Mouse (Mus musculus) midbrain, postnatal 0 days (tissue): ENCODE measurements around the gene Serping1. TPM values are rescaled to one million over a fixed set of nuclear protein-coding genes. Genes with fewer than 3 reads are reported as not detected.
"Not testable (repeated sequence)": the region's sequence is repeated elsewhere in the genome, so short reads cannot be mapped to it uniquely, and the experiment has no call there.

Experiments
- ATAC-seq: fragments of 200-750 bp; cut with Nextera tagmentation; 2 replicates; pipeline ENCODE4 v1.8.0; 2017; ENCODE audit warnings: moderate number of reproducible peaks, mild to moderate bottlenecking, moderate TSS enrichment, moderate library complexity; ENCODE audit not compliant: low FRiP score
- DNase-seq: peaks from one replicate; pipeline ENCODE4 v3.0.0-alpha.2; 2015; ENCODE audit warnings: low spot score
- H3K27ac ChIP-seq: fragments of 300-500 bp; sonication (generic); 2 replicates; pipeline ENCODE4 v1.5.1; 2014; ENCODE audit warnings: low read depth, mild to moderate bottlenecking, low read length, mixed read lengths
- H3K27me3 ChIP-seq: fragments of 300-500 bp; sonication (generic); 2 replicates; pipeline ENCODE4 v1.6.1; 2014; ENCODE audit warnings: low read length, control low read depth, mixed read lengths; ENCODE audit not compliant: insufficient read depth
- H3K36me3 ChIP-seq: fragments of 300-500 bp; sonication (generic); 2 replicates; pipeline ENCODE4 v1.6.1; 2014; ENCODE audit warnings: low read length, control low read depth, mixed read lengths; ENCODE audit not compliant: insufficient read depth
- H3K4me1 ChIP-seq: fragments of 300-500 bp; sonication (generic); 2 replicates; pipeline ENCODE4 v1.6.1; 2014; ENCODE audit warnings: mild to moderate bottlenecking, control low read depth, antibody characterized with exemption, low read length, mixed read lengths; ENCODE audit not compliant: insufficient read depth
- H3K4me2 ChIP-seq: fragments of 300-500 bp; sonication (generic); 2 replicates; pipeline ENCODE4 v1.6.1; 2014; ENCODE audit warnings: low read depth, mild to moderate bottlenecking, low read length, mixed read lengths; ENCODE audit not compliant: poor library complexity, severe bottlenecking
- H3K4me3 ChIP-seq: fragments of 300-500 bp; sonication (generic); 2 replicates; pipeline ENCODE4 v1.5.1; 2014; ENCODE audit warnings: low read depth, mild to moderate bottlenecking, low read length, moderate library complexity
- H3K9ac ChIP-seq: fragments of 300-500 bp; sonication (generic); replicated peaks from 2 replicates; pipeline ENCODE4 v1.6.1; 2014; ENCODE audit warnings: mild to moderate bottlenecking, low read length, moderate library complexity, mixed read lengths; ENCODE audit not compliant: poor library complexity, severe bottlenecking
- H3K9me3 ChIP-seq: fragments of 300-500 bp; sonication (generic); 2 replicates; pipeline ENCODE4 v1.6.1; 2016; ENCODE audit warnings: low read length, control low read depth
- CTCF ChIP-seq: IDR thresholded peaks from 2 replicates; pipeline ENCODE4 v1.5.1; 2016; ENCODE audit warnings: antibody characterized with exemption, mild to moderate bottlenecking
- WGBS: fragments of 180-500 bp; shearing (Covaris S2); extraction: QIAGEN DNeasy Blood & Tissue Kit; methylation state at CpG from one replicate; pipeline ENCODE4 v1.1.7; 2014; 5-methylcytosine and 5-hydroxymethylcytosine counted together
- polyA plus RNA-seq: library from polyadenylated mRNA; unstranded; fragments of >200 nt; fragmentation: Nextera tagmentation; extraction: Ambion mirVana; gene quantifications from 2 replicates; pipeline ENCODE4 v1.2.1, GENCODE M21; 2015
- total RNA-seq: library from RNA; depleted of rRNA; stranded (reverse); fragments of >200 nt; gene quantifications from 2 replicates; pipeline ENCODE4 v1.2.3, GENCODE M21; 2014

Serping1 gene
- total and polyA plus RNA-seq, 2 experiments from 2014 or later: 19.9 to 31.9 TPM

- H3K9me3 ChIP-seq: no peaks in the 10 kb centered on the region
- H3K36me3 ChIP-seq: no peaks in the 10 kb centered on the region
- H3K27ac ChIP-seq: peak overlapping the region; percentile 79; the same call in 1 of the 2 replicates
- H3K9ac ChIP-seq: peak overlapping the region; percentile 82; the same call in 1 of the 2 replicates
- peaks cover 21% of the 10 kb centered on the region for H3K4me1 ChIP-seq
- no peaks in the 10 kb centered on the region for H3K27me3 ChIP-seq
- peak overlapping the region; percentile 78 for H3K4me2 ChIP-seq
- DNase-seq (no peak), ATAC-seq (no peak)
- TF ChIP-seq CTCF: no peak
- 11% methylated on average over 7 of the region's 7 CpGs for WGBS
- H3K4me3 ChIP-seq: peak overlapping the region; percentile 63
Measured at GRCm38 (mm10) chr2:84735346-84735920, 39.8 kb downstream of the Serping1 start.

GRCm38 (mm10) chr2:84734919-84735318, 40.3 kb downstream of the Serping1 start:
- H3K4me1 ChIP-seq: peaks cover 21% of the 10 kb centered on the region

DNA sequence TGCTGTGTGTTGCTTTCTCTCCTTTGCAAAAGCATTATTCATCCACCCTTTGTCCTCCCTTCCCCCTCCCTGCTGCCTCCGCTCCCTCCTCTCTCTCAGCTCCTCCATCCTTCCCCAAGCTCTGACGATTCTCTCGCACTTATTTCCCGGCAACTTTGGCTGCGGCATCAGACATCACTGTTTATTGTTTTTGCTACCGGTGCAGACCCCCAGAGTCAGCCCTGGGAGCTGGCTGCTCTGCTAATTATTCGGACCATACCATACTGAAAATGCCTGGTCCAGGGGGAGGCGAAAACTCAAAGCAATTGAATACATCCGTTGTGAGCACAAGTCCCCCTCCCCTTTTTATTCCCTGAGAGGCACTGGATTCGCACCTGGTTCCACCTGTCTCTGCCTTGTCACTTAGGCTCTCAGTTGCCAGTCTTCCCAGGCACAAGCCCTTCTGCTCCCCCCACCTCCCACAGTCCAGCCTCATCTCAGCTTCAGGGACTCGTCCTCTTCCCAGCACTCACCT, 40.8 kb downstream of the Serping1 start:
- 0% methylated on average over 11 of the region's 11 CpGs for WGBS
- ATAC-seq: peak; percentile 52
- Histone ChIP-seq H3K36me3 (no peaks in the 10 kb centered on the region), H3K4me1 (peaks cover 21% of the 10 kb centered on the region), H3K9ac (peak overlapping the region; percentile 82), H3K4me2 (peak overlapping the region; percentile 78), H3K27ac (peak overlapping the region; percentile 79), H3K27me3 (no peaks in the 10 kb centered on the region), H3K9me3 (no peaks in the 10 kb centered on the region), H3K4me3 (peak overlapping the region; percentile 63)
- no peak for TF ChIP-seq CTCF
- peak; percentile 66 for DNase-seq

More at GRCm38 (mm10) chr2:84734919-84735318, 40.3 kb downstream of the Serping1 start:
- DNase-seq: no peak
- no peaks in the 10 kb centered on the region for H3K36me3 ChIP-seq
- H3K27me3 ChIP-seq: no peaks in the 10 kb centered on the region
- peak overlapping the region; percentile 79 for H3K27ac ChIP-seq
- ATAC-seq: no peak
- no peaks in the 10 kb centered on the region for H3K9me3 ChIP-seq
- peak overlapping the region; percentile 63 for H3K4me3 ChIP-seq
- H3K9ac ChIP-seq: peak overlapping the region; percentile 82
- TF ChIP-seq CTCF: no peak
- WGBS: 4% methylated on average over 2 of the region's 2 CpGs
- H3K4me2 ChIP-seq: peak overlapping the region; percentile 78

DNA sequence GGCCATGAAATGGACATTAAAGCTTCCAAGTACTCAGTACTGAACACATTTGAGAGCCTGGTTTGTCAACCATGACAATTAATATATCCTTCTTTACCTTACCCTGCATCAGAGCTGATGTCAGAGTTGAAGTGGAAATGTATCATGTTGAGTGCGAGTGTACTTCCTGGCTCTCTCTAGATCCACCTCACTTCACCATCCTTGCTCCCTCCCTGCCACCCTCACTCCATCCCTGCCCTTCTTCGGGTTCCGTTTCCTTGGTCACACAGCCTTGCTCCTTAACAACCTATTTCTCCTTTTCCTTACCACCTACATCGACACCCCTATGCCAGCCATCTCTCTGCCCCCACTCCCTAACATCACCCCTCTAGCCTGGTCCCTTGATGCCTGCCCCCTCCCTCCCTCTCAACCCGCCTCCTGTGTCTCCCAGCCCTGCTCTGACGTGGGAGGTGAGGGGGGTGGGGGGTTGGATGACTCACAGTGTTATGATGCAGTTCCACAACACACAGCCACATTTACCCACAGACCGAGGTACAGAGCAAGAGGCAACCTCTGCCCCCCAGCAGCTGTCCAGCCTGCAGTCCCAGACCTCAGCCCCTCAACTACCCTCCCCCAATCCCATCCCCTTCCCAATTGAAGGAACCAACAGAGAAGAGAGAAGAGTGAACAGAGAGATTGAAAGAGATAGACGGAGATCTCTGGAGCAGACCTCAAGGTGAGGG, 41.5 kb downstream of the Serping1 start, which contains the start of gene Ypel4:
Gene Ypel4, plus strand, starts transcription at position 480 of the 722 bp plus-strand sequence.
- no peaks in the 10 kb centered on the region for H3K9me3 ChIP-seq
- TF ChIP-seq CTCF: no peak
- H3K9ac ChIP-seq: peak within 1 kb of the TSS; percentile 82
- WGBS: 1% methylated on average over 8 of the region's 8 CpGs
- peak; percentile 81 for DNase-seq
- H3K4me1 ChIP-seq: peaks cover 21% of the 10 kb centered on the region
- H3K4me3 ChIP-seq: peak within 1 kb of the TSS; percentile 63
- H3K4me2 ChIP-seq: peak within 1 kb of the TSS; percentile 78
- peak within 1 kb of the TSS; percentile 79 for H3K27ac ChIP-seq
- peak; percentile 86 for ATAC-seq
- no peaks in the 10 kb centered on the region for H3K36me3 ChIP-seq
- H3K27me3 ChIP-seq: no peaks in the 10 kb centered on the region

GRCm38 (mm10) chr2:84732394-84732793, 42.9 kb downstream of the Serping1 start:
- no peaks in the 10 kb centered on the region for H3K27me3 ChIP-seq
- WGBS: 60% methylated on average over 1 of the region's 1 CpGs
- H3K4me3 ChIP-seq: no peak overlapping the region
- no peak overlapping the region for H3K9ac ChIP-seq
- no peak overlapping the region for H3K27ac ChIP-seq
- ATAC-seq: no peak
- no peak overlapping the region for H3K4me2 ChIP-seq
- peaks cover 13% of the 10 kb centered on the region for H3K4me1 ChIP-seq
- TF ChIP-seq CTCF: no peak
- no peak for DNase-seq
- H3K9me3 ChIP-seq: no peaks in the 10 kb centered on the region
- H3K36me3 ChIP-seq: no peaks in the 10 kb centered on the region

- H3K27me3 ChIP-seq: no peaks in the 10 kb centered on the region
- H3K4me1 ChIP-seq: peaks cover 6% of the 10 kb centered on the region
- no peaks in the 10 kb centered on the region for H3K36me3 ChIP-seq
- no peak overlapping the region for H3K27ac ChIP-seq
- no peak overlapping the region for H3K4me2 ChIP-seq
- WGBS: 83% methylated on average over 3 of the region's 3 CpGs
- DNase-seq: no peak
- H3K9me3 ChIP-seq: no peaks in the 10 kb centered on the region
- no peak for TF ChIP-seq CTCF
- no peak for ATAC-seq
- no peak overlapping the region for H3K9ac ChIP-seq
- H3K4me3 ChIP-seq: no peak overlapping the region
Measured at GRCm38 (mm10) chr2:84731206-84731605, 44.0 kb downstream of the Serping1 start.

DNA sequence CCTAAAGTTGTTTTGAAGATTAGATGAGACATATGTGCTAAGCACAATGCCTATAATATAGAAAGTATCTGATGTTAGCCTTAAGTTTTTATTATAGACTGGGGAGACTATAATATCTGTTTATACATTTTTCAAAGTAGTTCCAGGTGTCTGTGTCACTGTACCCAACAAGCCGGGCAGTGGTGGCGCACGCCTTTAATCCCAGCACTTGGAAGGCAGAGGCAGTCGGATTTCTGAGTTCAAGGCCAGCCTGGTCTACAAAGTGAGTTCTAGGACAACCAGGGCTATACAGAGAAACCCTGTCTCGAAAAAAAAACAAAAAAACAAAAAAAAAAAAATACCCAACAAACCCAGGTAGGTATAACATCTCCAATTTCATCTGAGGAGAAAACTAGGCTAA, 47.1 kb downstream of the Serping1 start:
- not testable (repeated sequence) for H3K36me3 ChIP-seq

More for the DNA sequence above, 47.1 kb downstream of the Serping1 start:
- not testable (repeated sequence) for DNase-seq, H3K9me3 ChIP-seq, H3K4me2 ChIP-seq, H3K27me3 ChIP-seq, H3K4me3 ChIP-seq, H3K27ac ChIP-seq, H3K4me1 ChIP-seq, H3K9ac ChIP-seq, ATAC-seq
- 84% methylated on average over 5 of the region's 5 CpGs for WGBS
